Mouse (Mus musculus) fibroblast of lung, adult 2 months (primary cell): ENCODE results near the gene Bsph1.
"Not testable (repeated sequence)": the region's sequence is repeated elsewhere in the genome, so short reads cannot be mapped to it uniquely, and the experiment has no call there.

Experiments used
- DNase-seq: peaks from one replicate; pipeline ENCODE4 v3.0.0-alpha.2; 2011; ENCODE audit warnings: low read depth

Bsph1 gene

GRCm38 (mm10) chr7:13450541-13450940 lies at the start of gene Bsph1:
Gene Bsph1, plus strand, starts transcription at chr7:13450841.
- not testable (repeated sequence) for DNase-seq

- peak; percentile 29 for DNase-seq
Measured at GRCm38 (mm10) chr7:13511539-13511938, 60.9 kb downstream of the Bsph1 start.
